Mouse (Mus musculus): Measurements from ENCODE around the gene Sh3d19.
"Not testable (repeated sequence)": the region's sequence is repeated elsewhere in the genome, so short reads cannot be mapped to it uniquely, and the experiment has no call there.

Gene Sh3d19

DNA sequence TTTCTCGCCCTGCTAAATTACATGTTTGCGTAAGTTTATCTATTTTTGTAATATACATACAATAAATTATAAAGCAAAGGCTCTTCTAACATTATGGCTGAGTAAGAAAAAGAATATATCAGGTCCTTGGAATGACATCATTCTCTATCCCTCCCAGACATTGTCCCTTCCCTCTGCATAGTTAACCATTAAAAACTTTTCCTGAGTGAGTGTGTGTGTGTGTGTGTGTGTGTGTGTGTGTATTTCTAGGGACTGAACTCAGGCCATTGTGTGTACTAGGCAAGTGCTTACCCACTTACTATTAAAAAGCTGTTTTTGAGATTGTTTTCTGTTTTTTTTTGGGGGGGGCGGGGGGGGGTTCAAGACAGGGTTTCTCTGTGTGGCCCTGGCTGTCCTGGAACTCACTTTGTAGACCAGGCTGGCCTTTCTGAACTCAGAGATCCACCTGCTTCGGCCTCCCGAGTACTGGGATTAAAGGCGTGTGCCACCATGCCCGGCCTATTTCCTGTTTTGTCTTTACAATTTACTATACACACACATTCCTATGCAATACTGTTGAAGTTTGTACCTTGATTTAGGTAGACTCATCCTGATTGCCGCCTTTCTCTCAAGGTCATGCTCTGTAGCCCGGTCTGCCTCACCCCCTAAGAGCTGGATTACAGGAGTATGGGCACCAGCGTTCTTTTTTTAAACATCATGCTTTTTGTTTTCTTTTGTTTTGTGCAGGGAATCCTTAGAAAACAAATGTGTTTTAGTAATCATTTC, 2.6 kb downstream of the Sh3d19 start:
- ATAC-seq (ENCODE audit: insufficient number of reproducible peaks, low FRiP score, low TSS enrichment): no peak

DNA sequence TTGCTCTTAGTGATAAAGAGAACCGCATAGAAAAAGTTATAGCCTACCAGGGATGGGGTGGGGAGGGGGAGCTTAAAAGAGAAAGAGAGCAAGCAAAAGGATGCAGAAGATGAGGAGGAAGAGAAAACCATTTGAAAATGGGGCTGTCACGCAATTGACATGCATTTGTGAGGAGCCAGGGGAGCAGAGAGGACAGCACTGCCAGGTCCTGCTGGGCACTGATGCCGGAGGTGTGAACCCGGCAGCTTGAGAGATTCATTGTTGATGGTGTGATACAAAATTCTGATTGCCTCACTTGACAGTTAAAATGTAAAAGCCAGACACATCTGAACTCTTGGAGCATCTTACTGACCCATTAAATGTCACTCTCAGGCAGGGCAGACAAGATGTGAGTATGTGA, 3.5 kb downstream of the Sh3d19 start:
- ATAC-seq (ENCODE audit: insufficient number of reproducible peaks, low FRiP score, low TSS enrichment): no peak

DNA sequence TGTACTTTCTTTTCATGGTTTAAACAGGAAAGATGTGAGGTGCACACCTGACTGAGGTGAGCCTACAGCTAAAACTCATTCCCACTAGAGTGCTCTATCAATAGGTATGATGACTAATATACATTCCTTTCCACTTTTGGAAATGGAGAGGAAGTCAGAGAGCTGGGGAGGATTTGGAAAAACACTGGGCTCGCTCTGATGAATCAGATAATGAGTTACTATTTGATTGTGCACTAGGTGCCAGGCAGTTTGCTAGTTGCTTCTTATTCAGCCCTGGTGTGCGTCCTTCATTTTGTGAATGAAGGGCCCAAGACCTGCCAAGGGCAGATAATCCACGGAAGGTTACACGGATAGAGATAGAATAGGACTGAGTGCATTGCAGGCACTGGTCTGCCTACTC, 9.1 kb downstream of the Sh3d19 start:
- ATAC-seq (ENCODE audit: insufficient number of reproducible peaks, low FRiP score, low TSS enrichment): no peak

DNA sequence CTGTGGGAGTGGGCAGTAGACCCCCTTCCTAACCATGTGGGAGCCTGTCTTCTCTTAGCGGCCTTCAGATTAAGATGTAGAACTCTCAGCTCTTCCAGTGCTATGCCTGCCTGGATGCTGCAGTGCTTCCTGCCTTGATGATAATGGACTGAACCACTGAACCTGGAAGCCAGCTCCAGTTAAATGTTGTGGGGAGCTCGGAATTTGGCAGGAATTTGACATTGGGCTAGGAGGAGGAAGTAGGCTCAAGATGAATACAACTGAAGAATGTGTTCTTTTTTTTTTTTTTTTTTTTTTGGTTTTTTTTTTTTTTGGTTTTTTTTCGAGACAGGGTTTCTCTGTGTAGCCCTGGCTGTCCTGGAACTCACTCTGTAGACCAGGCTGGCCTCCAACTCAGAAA, 10.9 kb downstream of the Sh3d19 start:
- not testable (repeated sequence) for ATAC-seq (ENCODE audit: insufficient number of reproducible peaks, low FRiP score, low TSS enrichment)

DNA sequence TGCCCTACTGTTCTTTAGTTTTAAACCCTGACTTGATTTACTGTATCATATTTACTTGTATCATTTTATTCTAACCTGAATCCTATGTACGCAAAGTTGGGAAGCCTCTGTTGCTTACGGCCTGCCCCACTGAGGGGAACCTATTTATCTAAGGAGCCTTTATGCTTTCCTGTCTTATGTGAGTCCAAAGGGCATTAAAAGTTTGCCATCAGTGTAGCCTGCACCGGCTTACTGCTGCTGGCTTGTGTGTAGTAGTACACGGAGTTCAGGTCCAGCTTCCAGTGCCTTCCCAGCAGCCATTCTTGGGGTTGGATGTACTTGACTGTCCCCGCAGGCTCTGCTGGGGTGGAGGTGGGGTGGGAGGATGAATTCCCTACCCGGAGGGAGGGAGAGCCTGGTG, 13.6 kb downstream of the Sh3d19 start:
- no peak for ATAC-seq (ENCODE audit: insufficient number of reproducible peaks, low FRiP score, low TSS enrichment)

DNA sequence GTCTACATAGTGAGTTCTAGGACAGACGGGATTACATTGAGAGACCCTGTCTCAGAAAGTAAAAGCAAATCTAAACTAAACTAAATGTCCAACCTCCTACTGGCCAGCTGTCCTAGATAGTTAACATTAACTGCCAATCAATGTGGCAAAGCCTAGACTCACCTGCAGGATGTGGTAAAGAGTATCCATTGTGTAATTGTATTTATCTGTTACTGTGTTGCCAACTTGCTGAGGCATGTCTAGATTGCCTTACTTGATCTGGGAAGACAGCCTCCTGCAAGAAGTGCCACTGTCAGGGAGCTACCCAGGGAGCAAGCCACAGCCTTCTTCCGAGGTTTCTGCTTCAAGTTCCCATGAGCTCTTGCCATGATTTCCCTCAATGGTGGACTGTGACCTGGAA, 16.3 kb downstream of the Sh3d19 start:
- no peak for ATAC-seq (ENCODE audit: insufficient number of reproducible peaks, low FRiP score, low TSS enrichment)

DNA sequence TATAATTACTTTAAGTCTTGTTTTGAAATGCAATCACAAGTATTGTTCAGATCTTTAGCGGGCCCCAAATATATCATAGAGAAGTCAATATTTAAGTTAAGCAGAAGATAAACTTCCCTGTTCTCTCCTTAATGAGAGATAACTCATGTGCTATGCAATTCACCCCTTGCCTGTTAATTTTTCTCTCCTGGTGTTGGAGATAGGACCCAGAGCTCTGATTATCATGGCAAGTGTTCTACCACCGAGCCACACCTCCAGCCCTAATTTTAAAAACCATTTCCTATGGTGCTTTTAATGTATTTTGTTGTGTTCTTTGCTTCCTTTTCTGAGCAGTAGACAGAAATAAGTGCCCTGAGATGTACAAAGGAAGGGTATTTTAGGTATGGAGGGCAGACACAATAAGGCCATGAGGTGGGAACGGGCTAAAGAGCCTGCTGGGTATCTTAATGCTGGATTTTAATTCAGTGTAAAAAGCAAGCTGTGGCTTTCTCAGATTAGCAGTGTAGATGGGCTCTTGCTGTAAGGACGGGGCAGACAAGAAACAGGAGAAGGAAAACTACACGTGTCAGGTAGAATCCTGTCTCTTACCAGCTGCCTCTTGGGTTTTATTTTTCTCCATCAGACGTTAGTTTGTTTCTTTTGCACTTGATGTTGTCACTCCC, 20.4 kb downstream of the Sh3d19 start:
- ATAC-seq (ENCODE audit: insufficient number of reproducible peaks, low FRiP score, low TSS enrichment): no peak

DNA sequence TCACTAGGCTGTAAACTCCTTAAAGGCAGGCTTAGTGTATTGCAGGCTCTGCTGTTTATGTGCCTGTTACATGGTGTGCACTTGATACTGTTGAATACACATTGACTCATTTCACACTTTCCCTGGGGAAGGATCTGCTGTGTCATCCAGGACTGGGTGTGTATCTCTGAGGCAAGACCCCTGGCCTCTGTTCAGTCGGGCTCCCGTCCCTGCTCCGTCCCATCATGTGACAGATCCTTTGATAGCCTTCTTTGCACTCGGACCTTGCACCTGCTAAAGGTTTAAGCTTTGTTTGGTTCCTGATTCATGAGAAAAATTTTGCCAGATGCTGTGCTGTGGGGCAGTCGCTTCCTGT, 20.9 kb downstream of the Sh3d19 start:
- ATAC-seq (ENCODE audit: insufficient number of reproducible peaks, low FRiP score, low TSS enrichment): no peak

DNA sequence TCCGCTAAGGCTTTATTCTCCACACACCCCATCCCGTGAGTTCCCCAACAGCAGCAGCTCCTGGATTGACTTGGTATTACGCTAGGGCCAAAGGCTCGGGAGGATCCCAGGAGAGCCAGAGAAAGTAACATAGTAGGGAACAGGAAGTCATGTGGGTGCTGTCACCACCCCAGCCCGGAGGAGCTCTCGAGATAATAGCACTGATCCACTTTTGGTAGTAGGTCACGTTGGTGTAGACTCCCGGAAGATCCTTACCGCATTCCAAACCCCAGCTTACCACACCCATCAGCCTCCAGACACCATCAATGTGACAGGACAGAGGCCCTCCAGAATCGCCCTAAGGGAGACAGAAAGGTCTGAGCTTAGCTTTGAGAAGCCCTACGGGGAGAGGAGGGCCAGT, 22.8 kb downstream of the Sh3d19 start:
- ATAC-seq (ENCODE audit: insufficient number of reproducible peaks, low FRiP score, low TSS enrichment): no peak

DNA sequence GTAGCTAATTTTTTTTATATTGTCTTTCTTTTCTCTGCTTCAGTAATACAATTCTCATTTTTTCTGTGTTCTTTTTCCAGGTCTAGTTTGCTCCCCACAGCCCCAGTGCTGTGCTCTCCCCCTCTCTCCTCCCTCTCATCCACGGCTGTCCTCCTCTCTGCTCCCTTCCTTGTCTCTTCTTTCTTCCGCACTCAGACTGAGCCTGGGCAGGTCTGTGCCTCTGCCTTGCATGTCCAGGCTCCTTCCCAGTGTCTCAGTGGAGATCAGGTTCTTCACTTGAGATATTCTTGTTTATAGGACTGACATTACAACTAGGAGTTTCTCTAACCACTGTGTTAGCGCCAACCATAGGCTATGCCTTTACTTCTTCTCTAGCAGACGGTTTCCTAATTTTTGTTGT, 23.7 kb downstream of the Sh3d19 start:
- ATAC-seq (ENCODE audit: insufficient number of reproducible peaks, low FRiP score, low TSS enrichment): no peak

DNA sequence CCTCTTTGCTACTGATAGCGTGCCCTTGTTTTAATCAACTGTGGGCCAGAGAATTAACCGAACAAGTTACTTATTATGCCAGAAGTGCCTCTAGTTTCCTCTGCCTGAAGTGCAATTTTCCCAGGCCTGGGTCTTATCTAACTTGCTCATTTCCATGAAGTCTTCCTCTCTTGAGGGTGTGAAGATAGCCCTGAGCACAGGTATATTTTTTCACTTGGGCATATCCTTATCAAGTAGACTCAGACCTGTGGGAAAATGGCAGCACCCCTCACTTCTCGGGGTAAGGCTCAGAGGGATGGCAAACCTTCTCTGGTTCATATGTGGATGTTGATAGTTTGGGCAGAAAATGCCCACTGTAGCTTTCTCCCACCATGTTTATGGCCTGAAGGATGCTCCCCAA, 30.4 kb downstream of the Sh3d19 start:
- no peak for ATAC-seq (ENCODE audit: insufficient number of reproducible peaks, low FRiP score, low TSS enrichment)

DNA sequence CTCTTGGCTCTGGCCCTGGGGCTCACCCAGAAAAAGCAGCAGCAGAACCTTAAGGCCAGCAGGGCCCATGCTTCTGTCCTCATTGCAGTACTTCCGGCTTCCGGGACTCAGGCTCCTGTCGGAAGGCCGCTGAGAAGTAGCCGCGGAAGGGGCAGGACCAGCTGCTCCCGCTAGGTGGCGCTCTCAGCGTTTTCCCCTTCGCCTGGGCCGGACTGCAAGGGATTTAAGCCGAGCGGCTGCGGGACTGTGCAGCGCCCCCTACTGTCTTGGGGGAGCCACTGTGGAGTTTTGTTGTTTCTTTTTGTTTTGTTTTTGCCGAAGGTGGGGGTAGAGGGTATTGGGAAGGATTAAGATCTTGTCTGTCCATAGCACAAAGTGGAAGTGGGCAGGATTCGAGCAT, 31.5 kb downstream of the Sh3d19 start, which contains the start of gene Prss48:
TSS of gene Prss48 (minus strand) at position 69 of the 400 bp plus-strand sequence.
- ATAC-seq (ENCODE audit: insufficient number of reproducible peaks, low FRiP score, low TSS enrichment): no peak

DNA sequence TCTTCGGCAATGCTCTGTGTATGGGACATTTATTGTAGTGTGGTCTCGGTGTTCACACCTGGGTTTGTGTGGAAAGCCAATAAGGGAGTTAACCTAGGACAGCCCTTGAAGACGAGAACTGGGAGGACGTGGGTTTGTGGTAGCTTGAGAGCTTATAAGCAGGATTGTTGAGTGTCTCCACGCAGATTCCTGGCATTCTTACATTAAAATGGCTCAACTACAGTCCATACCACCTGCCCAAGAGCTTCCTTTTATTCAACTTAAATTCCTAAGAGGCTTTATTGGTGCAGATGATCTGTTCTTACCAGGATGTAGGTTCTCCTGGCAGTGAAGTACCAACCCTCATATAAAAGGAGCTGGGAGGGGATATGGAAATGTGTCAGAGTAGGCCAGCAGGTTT, 32.0 kb downstream of the Sh3d19 start:
- ATAC-seq (ENCODE audit: insufficient number of reproducible peaks, low FRiP score, low TSS enrichment): no peak

DNA sequence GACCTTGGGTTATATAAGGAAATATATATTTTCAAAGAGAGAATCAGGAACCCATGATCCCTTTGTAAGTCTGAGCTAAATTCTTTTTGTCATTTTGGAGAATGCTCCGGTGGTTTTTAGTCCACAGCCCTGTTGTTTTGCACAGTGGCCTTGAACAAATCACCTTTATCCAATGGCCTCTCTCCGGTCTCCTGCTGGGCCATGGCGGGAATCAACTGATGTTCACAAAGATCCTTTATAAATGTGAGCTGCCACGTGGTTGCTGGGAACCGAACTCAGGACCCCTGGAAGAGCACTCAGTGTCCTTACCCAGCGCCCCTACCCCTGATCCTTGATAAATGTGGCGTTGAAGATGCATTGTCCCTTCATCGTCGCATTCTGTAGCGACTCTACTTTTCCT, 33.8 kb downstream of the Sh3d19 start:
- no peak for ATAC-seq (ENCODE audit: insufficient number of reproducible peaks, low FRiP score, low TSS enrichment)

DNA sequence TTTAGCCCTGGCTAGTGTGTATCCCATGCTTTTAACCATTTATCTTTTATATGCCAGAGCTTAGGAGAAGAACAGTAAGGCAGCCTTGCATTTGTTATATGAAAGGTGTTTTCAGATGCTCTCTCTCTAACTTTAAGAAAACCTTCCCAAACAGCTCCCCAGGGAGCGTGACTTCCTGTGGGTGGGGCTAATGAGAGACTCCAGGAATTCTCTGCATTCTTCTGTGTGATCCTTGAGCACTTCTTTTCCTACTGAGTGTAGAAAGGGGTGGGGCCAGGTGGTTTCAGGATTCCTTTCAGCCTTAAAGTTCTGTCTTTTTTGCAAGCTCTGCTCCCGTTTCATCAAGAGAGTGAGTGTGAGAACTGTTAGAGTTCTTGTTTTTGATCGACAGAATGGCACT, 39.7 kb downstream of the Sh3d19 start:
- no peak for ATAC-seq (ENCODE audit: insufficient number of reproducible peaks, low FRiP score, low TSS enrichment)

DNA sequence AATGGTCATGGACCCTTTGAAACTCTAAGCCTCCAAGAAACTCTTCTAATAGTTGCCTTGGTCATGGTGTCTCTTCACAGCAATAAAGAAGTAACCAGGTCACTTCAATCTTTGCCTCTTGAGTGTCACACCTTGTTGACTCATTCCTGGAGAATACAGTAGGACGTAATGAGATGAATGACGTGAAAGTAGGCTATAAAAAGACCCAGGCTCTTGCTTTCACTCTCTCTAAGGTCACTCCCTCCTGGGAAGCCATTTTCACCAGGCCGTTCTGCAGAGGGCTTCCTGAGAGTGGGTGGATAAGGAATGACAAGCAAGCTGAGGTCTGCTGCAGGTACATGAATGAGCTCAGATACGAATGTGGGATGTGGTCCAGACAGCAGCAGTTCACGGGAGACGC, 40.5 kb downstream of the Sh3d19 start:
- ATAC-seq (ENCODE audit: insufficient number of reproducible peaks, low FRiP score, low TSS enrichment): no peak

DNA sequence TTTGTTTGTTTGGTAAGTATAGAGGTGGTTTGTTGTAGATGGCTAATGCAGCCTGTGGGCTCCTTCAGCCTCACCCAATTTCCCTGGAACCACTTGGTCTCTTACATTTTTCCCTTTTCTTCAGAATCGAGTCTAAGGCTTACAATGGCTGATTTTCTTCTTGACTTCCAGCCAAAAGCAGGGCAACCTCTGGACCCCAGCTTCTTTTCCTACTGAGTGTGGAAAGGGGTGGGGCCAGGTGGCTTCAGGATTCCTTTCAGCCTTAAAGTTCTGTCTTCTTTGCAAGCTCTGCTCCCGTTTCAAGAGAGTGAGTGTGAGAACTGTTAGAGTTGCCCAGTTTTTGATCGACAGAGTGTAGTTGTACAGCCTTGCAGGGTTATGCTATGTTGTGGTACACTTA, 40.9 kb downstream of the Sh3d19 start:
- no peak for ATAC-seq (ENCODE audit: insufficient number of reproducible peaks, low FRiP score, low TSS enrichment)

DNA sequence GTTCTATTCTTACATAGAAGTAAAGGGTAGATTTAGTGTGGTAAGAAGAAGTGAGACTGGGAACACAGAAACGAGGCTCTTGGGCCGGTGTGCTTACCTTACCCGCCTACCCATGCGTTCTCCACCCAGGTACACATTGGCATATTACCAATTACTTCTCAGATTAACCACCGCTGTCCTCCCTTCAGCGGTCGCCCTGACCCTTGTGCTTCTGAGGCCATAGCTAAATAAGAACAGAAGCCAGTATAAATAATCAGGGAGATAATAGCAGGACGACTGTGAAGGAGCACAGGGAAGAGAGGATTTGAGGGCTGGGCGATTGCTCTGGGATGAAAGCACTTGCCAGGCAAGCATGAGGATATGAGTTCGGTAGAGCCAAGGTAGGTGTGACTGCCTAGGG, 42.9 kb downstream of the Sh3d19 start:
- no peak for ATAC-seq (ENCODE audit: insufficient number of reproducible peaks, low FRiP score, low TSS enrichment)

DNA sequence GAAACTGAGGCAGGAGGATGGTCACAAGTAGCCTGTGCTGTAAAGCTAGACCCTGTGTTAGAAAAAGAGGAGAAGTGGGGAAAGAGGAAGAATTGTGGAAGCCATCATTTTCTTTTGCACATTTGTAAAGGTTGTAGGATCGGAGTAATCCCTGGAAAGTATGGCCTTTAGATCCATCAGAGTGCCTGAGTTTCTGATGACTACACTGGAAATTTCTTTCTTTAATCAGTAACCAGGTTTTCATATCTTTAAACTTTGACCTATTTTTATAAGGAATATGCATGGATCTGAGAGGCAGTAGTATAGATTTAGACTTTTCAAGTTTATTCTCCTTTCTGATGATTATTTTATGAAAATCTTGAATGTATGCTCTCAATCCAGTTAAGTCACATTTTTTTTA, 46.1 kb downstream of the Sh3d19 start:
- ATAC-seq (ENCODE audit: insufficient number of reproducible peaks, low FRiP score, low TSS enrichment): no peak

DNA sequence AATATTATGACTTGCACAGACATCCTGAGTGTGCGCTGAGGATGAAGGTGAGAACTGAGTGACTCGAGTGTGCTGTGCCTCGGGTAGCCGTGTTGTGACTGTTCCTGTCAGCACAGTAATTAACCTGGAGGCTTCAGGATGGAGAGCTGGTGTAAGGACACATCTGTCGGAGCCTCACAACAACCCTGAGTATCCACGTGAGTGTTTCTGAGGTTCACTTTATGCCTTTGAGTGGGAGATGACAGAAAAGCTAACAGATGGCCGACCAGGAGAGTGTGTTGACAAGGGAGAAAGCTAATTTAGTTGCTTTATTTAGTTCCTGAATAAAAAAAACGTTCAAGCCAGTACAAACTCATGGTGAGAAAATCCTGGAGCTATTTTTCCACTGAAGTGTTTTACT, 46.6 kb downstream of the Sh3d19 start:
- 0 out of 2 replicates have a peak, but pooled peaks have one; percentile 10 for ATAC-seq (ENCODE audit: insufficient number of reproducible peaks, low FRiP score, low TSS enrichment)

DNA sequence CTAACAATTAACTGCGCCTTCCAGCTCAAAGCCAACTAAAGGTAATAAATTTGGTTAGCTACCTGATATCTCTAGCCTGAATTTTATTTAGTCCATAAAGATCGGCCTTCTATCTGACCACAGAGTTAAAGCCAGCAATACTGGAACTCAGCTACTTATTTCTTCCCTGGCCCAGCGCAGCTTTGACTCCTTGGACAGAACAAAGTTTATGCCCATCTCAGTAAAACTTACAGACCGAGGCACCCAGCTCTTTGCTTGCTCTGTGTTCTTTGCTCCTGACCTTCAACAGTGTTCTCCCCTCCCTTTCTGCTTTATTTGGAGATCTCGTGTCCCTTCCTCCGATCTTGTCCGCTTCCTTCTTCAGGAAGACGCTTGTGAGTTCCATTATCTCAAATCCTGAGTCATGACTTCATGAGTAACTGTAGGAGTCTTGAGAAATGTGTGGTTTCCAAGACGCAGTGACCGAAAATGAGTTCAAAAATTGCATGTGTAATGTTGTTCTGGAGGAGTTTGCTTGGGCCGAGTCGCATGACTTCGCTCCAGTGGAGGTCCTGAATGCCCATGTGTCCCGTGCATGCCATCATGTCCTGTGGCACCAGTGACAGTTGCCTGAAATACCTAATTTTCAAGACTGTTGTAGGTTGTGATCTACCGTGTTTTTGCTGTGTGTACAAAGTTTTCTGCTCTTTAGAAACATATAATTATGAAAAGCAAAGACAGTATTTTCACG, 50.2 kb downstream of the Sh3d19 start:
- ATAC-seq (ENCODE audit: insufficient number of reproducible peaks, low FRiP score, low TSS enrichment): no peak

DNA sequence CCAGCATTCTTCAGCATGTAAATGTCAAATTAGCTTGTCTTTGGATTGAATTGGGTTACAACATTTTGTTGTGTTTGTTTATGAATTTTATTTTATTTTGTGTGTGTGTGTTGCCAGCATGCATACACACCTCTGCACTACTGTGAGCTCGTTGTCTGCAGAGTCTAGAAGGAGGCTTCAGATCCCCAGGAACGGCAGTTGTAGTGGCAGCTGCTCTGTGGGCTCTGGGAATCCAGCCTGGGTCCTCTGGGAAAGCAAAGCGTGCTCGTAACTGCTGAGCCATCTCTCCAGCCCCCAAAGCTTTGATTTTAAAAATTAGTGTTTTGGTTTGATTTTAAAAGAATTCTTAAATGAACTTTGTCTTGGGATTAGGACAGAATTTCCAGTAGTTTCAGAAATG, 50.7 kb downstream of the Sh3d19 start:
- ATAC-seq (ENCODE audit: insufficient number of reproducible peaks, low FRiP score, low TSS enrichment): no peak
